Mouse (Mus musculus) macrophage (primary cell): ENCODE measurements at regions not wholly inside any gene's neighbourhood (a gene's known extent, or its start where the extent isn't known, plus 50 kb on each side); places are given as distances from the start of the nearest gene placed in this dataset.

Experiments used
- H3K27ac ChIP-seq: fragments of 350-480 bp; formaldehyde crosslinking; 2 replicates; pipeline ENCODE4 v1.9.0; 2021
- H3K36me3 ChIP-seq: fragments of 350-480 bp; formaldehyde crosslinking; 2 replicates; pipeline ENCODE4 v1.9.0; 2021; ENCODE audit errors: inconsistent target
- H3K4me3 ChIP-seq: fragments of 350-480 bp; formaldehyde crosslinking; 2 replicates; pipeline ENCODE4 v1.9.0; 2021; ENCODE audit errors: inconsistent target
- H3K79me2 ChIP-seq: fragments of 350-480 bp; formaldehyde crosslinking; 2 replicates; pipeline ENCODE4 v1.9.0; 2021; ENCODE audit errors: inconsistent target
- WGBS: methylation state at CpG from one replicate; pipeline ENCODE4 v1.1.7; 2026; ENCODE audit warnings: inconsistent platforms; ENCODE audit not compliant: missing documents; 5-methylcytosine and 5-hydroxymethylcytosine counted together

GRCm38 (mm10) chr9:23535872-23536271, 313.0 kb downstream of the Bmper start:
- H3K27ac ChIP-seq: no peak overlapping the region
- H3K79me2 ChIP-seq: no peaks in the 10 kb centered on the region
- H3K36me3 ChIP-seq: no peaks in the 10 kb centered on the region
- 85% methylated on average over 2 of the region's 2 CpGs for WGBS
- H3K4me3 ChIP-seq: no peak overlapping the region

DNA sequence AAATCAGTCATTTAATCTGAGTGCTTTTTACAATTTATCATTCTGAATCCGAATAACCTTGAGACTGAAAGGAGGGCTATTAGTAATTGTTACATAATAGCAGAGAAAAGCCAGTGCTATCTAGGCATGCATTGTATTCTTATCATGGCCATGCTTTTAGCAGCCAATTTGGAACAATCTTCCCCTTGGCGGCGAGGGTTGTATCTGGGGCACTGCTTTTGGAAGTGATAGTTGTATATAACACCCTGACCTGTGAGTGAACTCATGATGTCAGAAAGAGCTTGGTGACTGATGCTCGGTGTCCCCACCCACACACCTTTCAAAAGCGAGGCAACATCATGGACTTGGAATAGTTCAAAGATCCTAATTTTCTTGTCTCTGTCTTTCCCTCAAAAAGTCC, 315.2 kb downstream of the Bmper start:
- Histone ChIP-seq H3K79me2 (no peaks in the 10 kb centered on the region), H3K27ac (no peak overlapping the region), H3K36me3 (no peaks in the 10 kb centered on the region), H3K4me3 (no peak overlapping the region)
- WGBS: 100% methylated on average over 5 of the region's 5 CpGs

GRCm38 (mm10) chr9:23551692-23552091, 328.8 kb downstream of the Bmper start:
- H3K4me3 ChIP-seq: no peak overlapping the region
- no peaks in the 10 kb centered on the region for H3K36me3 ChIP-seq
- H3K27ac ChIP-seq: no peak overlapping the region
- 84% methylated on average over 2 of the region's 2 CpGs for WGBS
- H3K79me2 ChIP-seq: no peaks in the 10 kb centered on the region

DNA sequence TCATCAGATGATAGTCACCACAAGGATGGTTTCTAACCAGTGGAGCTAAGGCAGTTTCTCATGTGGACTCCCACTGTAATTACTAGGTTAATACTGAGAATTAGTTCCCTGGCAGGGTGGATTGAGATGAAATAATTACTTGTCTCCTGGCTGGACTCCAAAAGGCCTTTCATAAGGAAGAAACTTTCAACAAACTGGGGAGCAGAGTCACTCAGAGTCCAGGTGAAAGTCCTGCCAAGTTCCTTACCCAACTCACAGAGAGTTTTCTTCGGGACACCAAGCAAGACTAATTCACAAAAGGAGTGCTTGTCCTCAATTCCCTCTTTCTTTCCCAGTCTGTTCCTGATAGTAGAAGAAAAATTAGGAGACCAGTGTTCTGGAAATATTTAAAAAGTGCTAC, 330.9 kb downstream of the Bmper start:
- 83% methylated on average over 1 of the region's 1 CpGs for WGBS
- no peaks in the 10 kb centered on the region for H3K79me2 ChIP-seq
- no peak overlapping the region for H3K27ac ChIP-seq
- H3K36me3 ChIP-seq: no peaks in the 10 kb centered on the region
- H3K4me3 ChIP-seq: no peak overlapping the region

GRCm38 (mm10) chr9:23557601-23558000, 334.7 kb downstream of the Bmper start:
- WGBS: 94% methylated on average over 3 of the region's 3 CpGs
- H3K36me3 ChIP-seq: no peaks in the 10 kb centered on the region
- no peak overlapping the region for H3K27ac ChIP-seq
- H3K4me3 ChIP-seq: no peak overlapping the region
- no peaks in the 10 kb centered on the region for H3K79me2 ChIP-seq

- Histone ChIP-seq H3K36me3 (no peaks in the 10 kb centered on the region), H3K79me2 (no peaks in the 10 kb centered on the region), H3K27ac (no peak overlapping the region), H3K4me3 (no peak overlapping the region)
- WGBS: 93% methylated on average over 3 of the region's 3 CpGs
These were observed 339.0 kb downstream of the Bmper start for GRCm38 (mm10) chr9:23561924-23562323.

GRCm38 (mm10) chr9:23567081-23567480, 344.2 kb downstream of the Bmper start:
- Histone ChIP-seq H3K79me2 (no peaks in the 10 kb centered on the region), H3K27ac (peak overlapping the region; percentile 62), H3K36me3 (no peaks in the 10 kb centered on the region), H3K4me3 (no peak overlapping the region)

DNA sequence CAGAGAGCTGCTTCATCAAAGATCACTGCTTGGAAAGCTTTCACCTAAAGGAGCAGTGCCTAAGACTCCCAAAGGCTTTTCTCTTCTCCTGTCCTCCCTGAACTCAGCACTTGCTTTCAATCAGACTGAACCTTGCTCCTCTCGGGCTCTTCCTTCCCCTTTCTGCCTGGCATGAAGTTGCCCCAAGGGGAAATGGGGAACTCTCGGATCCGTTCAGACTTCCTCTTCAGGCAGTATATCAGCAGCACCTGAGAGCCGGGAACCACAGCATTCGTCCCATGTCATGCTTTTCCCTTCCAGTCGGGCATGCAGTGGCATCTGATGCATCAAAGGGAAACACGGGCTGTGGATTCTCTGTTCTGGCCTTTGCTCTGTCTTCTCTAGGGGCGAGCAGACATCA, 347.3 kb downstream of the Bmper start:
- Histone ChIP-seq H3K27ac (peak overlapping the region; percentile 52), H3K36me3 (no peaks in the 10 kb centered on the region), H3K79me2 (no peaks in the 10 kb centered on the region), H3K4me3 (no peak overlapping the region)
- WGBS: 1% methylated on average over 8 of the region's 8 CpGs

GRCm38 (mm10) chr9:23576314-23576713, 353.4 kb downstream of the Bmper start:
- no peaks in the 10 kb centered on the region for H3K36me3 ChIP-seq
- H3K79me2 ChIP-seq: no peaks in the 10 kb centered on the region
- no peak overlapping the region for H3K27ac ChIP-seq
- 95% methylated on average over 2 of the region's 2 CpGs for WGBS
- H3K4me3 ChIP-seq: no peak overlapping the region

DNA sequence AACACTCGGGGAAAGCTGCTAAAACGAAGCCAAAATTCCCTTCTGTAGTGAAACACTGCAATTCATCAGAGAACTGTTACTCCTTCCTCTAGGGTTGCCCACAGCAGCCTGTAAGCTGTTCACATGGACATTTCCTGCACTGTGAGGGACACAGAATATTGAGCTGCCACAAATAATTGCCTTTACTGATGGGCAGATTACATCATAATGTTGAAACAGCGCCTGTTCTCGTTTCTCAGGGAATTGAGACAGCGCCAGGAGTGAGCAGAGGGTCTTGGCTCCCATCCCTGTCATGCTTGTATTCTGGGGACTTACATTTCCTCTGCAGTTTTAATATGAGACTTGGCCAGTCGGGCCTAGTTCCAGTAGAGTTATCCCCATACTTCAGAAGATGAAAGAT, 357.3 kb downstream of the Bmper start:
- Histone ChIP-seq H3K36me3 (no peaks in the 10 kb centered on the region), H3K4me3 (no peak overlapping the region), H3K79me2 (no peaks in the 10 kb centered on the region), H3K27ac (no peak overlapping the region)
- 53% methylated on average over 6 of the region's 6 CpGs for WGBS

- H3K79me2 ChIP-seq: no peaks in the 10 kb centered on the region
- no peak overlapping the region for H3K4me3 ChIP-seq
- WGBS: 24% methylated on average over 6 of the region's 6 CpGs
- no peaks in the 10 kb centered on the region for H3K36me3 ChIP-seq
- H3K27ac ChIP-seq: no peak overlapping the region
These were observed 358.2 kb downstream of the Bmper start for GRCm38 (mm10) chr9:23581039-23581606.

GRCm38 (mm10) chr9:23584561-23584960, 361.7 kb downstream of the Bmper start:
- H3K36me3 ChIP-seq: no peaks in the 10 kb centered on the region
- H3K4me3 ChIP-seq: no peak overlapping the region
- no peak overlapping the region for H3K27ac ChIP-seq
- H3K79me2 ChIP-seq: no peaks in the 10 kb centered on the region

DNA sequence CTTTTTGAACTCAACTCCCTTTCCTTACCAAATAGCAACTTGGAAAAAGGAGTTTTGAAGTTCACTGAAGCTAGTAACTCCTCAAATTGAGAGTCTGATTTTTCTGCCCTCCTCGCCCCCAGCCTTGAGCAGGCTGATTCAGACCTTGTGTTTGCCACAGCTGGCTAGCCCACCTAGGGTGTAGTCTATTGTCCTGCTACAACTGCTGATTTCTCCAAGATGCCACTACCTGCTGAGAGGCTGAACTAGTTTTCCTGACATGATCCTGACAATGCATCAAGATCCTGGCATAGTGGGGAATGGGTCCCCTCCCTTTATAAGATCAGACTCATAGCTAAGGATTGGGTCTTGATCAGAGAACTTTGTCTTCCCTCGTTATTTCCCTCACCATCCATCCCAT, 366.1 kb downstream of the Bmper start:
- Histone ChIP-seq H3K36me3 (no peaks in the 10 kb centered on the region), H3K4me3 (no peak overlapping the region), H3K79me2 (no peaks in the 10 kb centered on the region), H3K27ac (no peak overlapping the region)
- 87% methylated on average over 2 of the region's 2 CpGs for WGBS

DNA sequence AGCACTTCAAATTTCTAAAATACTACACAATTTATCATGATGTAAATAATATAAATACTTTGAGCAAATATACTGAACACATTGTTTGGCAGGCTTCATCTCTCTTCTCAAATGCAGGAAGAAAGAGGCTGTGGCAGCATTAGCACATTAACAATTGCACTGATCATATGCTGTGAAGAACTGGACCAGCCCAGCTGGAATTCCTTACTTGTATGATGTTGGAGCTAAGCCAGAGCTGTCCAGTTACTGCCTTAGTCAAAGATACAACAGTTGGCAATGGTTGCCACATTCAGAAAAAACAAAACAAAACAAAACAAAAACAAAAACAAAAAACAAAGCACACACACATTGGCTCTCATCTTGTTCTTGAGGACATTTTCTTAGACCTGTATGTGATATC, 369.0 kb downstream of the Bmper start:
- no peaks in the 10 kb centered on the region for H3K79me2 ChIP-seq
- H3K27ac ChIP-seq: no peak overlapping the region
- no peak overlapping the region for H3K4me3 ChIP-seq
- H3K36me3 ChIP-seq: no peaks in the 10 kb centered on the region

DNA sequence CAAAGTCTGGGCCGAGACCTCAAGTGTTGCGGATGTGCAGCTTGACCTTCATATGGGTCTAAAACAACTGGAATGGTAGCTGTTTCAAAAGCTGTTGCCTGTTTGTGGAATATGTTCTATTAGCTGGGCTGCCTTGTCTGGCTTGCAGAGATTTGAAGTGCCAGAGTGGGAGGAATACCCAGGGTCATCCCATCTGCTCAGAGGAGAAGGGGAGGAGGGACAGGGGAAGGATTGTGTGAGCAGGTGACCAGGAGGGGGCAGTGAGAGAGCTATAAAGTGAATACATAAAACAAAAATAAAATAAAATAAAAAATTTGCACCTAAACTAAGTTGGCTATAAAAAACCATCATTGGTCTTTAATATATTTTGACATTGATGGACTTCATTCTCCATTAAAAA, 377.7 kb downstream of the Bmper start:
- Histone ChIP-seq H3K79me2 (no peaks in the 10 kb centered on the region), H3K4me3 (no peak overlapping the region), H3K36me3 (no peaks in the 10 kb centered on the region), H3K27ac (no peak overlapping the region)
- 72% methylated on average over 2 of the region's 2 CpGs for WGBS
